Mouse (Mus musculus): ENCODE results near the gene Wdtc1. TPM values are rescaled to one million over a fixed set of nuclear protein-coding genes. Genes with fewer than 3 reads are reported as not detected.
A peak's percentile ranks its signal among the peaks of the same experiment; 100 is the strongest.

Wdtc1 gene
- polyA plus RNA-seq (2014; fragmentation: Nextera tagmentation; extraction: Ambion mirVana), result 16.7 and 18.2 TPM in 2 replicates

DNA sequence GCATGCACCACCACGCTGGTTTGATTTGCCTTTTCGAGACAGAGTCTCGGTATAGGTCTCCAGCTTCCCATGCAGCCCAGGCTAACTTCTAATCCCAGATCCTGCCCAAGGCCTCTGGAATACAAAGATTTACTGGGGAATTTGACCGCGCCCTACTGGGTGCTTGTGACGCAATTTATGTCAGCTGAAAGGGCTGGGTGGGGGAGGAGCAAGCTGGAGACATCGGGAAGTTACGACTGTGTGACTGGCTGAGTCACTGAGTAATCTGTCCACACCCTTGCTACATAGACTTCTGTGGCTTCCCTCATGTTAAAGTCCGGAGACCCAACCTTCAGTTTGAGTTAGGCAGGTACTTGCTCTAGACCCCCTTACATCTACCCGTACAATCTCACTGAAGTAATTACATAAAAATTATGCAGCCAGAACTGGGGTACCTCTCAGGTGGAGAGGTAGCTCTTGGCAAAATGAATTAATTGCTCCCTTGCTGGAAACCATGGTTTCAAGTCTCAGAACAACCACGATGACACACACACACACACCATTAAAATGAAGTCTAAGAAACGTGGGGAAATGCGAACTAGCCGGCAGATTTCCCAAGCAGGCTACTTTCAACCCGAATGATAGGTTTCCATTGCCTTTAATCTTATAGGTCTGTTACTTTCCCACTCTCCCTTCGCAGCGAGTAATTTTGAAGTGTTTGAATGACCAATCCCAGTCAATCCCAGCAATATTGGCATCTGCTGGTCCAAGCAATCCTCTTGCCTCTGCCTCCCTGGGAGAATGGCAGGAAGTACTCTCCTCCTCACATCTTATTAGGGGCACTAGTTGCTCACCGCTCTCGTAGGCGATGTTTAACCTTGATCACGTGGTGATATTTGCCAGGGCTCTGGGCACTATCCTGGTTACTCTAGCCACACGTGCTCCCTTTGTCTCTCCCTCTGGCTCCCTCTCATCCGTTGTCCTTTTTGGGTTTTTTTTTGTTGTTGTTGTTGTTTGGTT is at the start of gene Wdtc1:
Gene Wdtc1, minus strand, starts transcription at position 115 of the 999 bp plus-strand sequence.
- no peaks in the 10 kb centered on the region for H3K9me3 ChIP-seq (ENCODE audit: control insufficient read depth, low read length)
- H3K36me3 ChIP-seq (ENCODE audit: control insufficient read depth, insufficient read depth, low read length), result no peaks in the 10 kb centered on the region
- no peak within 1 kb of the TSS for H3K9ac ChIP-seq (ENCODE audit: low read length)
- H3K4me1 ChIP-seq (replicated peaks; ENCODE audit: control insufficient read depth, insufficient read depth, low read length), result no peaks in the 10 kb centered on the region
- H3K27ac ChIP-seq (ENCODE audit: low read depth), result no peak within 1 kb of the TSS
- DNase-seq (ENCODE audit: low spot score) (peak; percentile 57), ATAC-seq (replicated peaks; ENCODE audit: low FRiP score, low TSS enrichment, low read depth) (peak; percentile 70; the same call in 1 of the 2 replicates)
- no peak within 1 kb of the TSS for H3K4me2 ChIP-seq (ENCODE audit: low read length)
- H3K27me3 ChIP-seq (replicated peaks; ENCODE audit: control insufficient read depth, insufficient read depth, low read length), result no peaks in the 10 kb centered on the region
- no peak within 1 kb of the TSS for H3K4me3 ChIP-seq (ENCODE audit: low read depth, low read length)
- 86% methylated on average over 23 of the region's 23 CpGs for WGBS

DNA sequence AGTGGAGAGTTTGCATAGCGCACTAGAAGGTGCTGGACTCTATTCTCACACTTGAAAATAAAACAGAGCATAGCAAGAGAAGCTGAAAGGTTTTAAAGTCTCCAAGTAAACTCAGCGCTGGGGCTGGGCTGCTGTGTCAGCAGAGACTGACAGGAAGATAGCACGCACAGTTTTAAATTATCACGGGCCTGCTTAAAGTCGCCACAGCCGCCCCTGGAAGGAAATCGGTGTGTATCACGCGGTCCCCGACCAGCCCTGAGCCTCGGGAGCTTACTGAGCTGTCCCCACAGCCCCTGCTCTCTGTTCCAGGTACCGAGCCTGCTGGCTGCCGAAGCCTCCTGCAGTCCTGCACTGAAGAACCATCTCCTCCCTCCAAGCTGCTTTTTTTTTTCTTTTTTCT is 48.7 kb upstream of the Wdtc1 start:
- 33% methylated on average over 13 of the region's 13 CpGs for WGBS
- Histone ChIP-seq H3K9me3 (ENCODE audit: control insufficient read depth, low read length) (no peaks in the 10 kb centered on the region), H3K27ac (ENCODE audit: low read depth) (no peak overlapping the region)

DNA sequence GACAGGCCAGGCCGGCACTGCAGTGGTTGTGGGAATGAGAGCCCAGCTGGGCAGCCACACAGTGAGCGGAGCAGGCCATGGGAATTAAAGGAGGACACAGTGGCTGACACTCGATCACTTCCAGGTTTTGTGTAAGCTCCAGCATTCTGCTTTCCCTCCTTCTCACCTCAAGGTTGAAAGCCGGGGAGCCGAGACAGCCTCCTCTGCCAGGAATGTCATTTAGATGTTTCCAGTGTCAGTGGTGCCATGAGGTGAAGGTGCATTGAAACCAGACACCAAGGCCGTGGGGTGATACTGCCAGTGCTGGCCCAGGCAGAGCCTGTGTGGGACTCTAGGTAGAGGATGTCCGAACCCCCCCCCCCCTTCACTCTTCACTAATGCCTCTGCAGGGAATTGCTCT is 46.8 kb upstream of the Wdtc1 start:
- H3K36me3 ChIP-seq (ENCODE audit: control insufficient read depth, insufficient read depth, low read length), result 0 out of 2 replicates have a peak, but pooled peaks cover 4% of the 10 kb centered on the region
- 43% methylated on average over 7 of the region's 7 CpGs for WGBS
- H3K4me3 ChIP-seq (ENCODE audit: low read depth, low read length), result no peak overlapping the region
- peaks cover 30% of the 10 kb centered on the region for H3K4me1 ChIP-seq (replicated peaks; ENCODE audit: control insufficient read depth, insufficient read depth, low read length)
- DNase-seq (ENCODE audit: low spot score), result no peak
- no peaks in the 10 kb centered on the region for H3K9me3 ChIP-seq (ENCODE audit: control insufficient read depth, low read length)
- no peak for ATAC-seq (replicated peaks; ENCODE audit: low FRiP score, low TSS enrichment, low read depth)
- no peak overlapping the region for H3K4me2 ChIP-seq (ENCODE audit: low read length)
- 0 out of 2 replicates have a peak overlapping the region, but pooled peaks have one; percentile 10 for H3K27ac ChIP-seq (ENCODE audit: low read depth)
- no peaks in the 10 kb centered on the region for H3K27me3 ChIP-seq (replicated peaks; ENCODE audit: control insufficient read depth, insufficient read depth, low read length)
- H3K9ac ChIP-seq (ENCODE audit: low read length), result no peak overlapping the region

More for the DNA sequence above, 48.7 kb upstream of the Wdtc1 start:
- Histone ChIP-seq H3K36me3 (ENCODE audit: control insufficient read depth, insufficient read depth, low read length) (0 out of 2 replicates have a peak, but pooled peaks cover 4% of the 10 kb centered on the region), H3K27me3 (replicated peaks; ENCODE audit: control insufficient read depth, insufficient read depth, low read length) (no peaks in the 10 kb centered on the region), H3K4me2 (ENCODE audit: low read length) (no peak overlapping the region), H3K4me1 (replicated peaks; ENCODE audit: control insufficient read depth, insufficient read depth, low read length) (peaks cover 19% of the 10 kb centered on the region), H3K4me3 (ENCODE audit: low read depth, low read length) (no peak overlapping the region), H3K9ac (ENCODE audit: low read length) (no peak overlapping the region)
- ATAC-seq (replicated peaks; ENCODE audit: low FRiP score, low TSS enrichment, low read depth), result no peak
- no peak for DNase-seq (ENCODE audit: low spot score)

DNA sequence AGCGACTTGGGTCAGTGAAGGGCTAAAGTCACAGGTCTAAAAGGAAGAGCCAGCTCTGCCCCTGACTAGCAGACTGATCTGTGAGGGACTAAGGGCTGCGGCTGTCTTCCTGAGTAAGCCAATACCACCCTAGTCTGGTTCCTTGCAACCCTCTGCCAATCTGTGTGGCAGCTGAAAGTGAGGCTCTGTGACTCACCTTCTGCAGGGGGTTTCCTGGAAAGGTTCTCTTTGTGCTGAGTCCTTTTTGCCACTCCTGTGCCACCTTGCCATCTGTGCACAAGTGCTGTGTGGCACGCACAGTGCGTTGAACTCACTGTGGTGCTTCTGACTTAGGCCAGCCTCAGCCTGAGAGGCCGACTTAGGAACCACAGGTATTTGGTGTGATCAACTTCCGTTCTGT is 46.2 kb upstream of the Wdtc1 start:
- Histone ChIP-seq H3K36me3 (ENCODE audit: control insufficient read depth, insufficient read depth, low read length) (0 out of 2 replicates have a peak, but pooled peaks cover 4% of the 10 kb centered on the region), H3K9ac (ENCODE audit: low read length) (no peak overlapping the region), H3K27me3 (replicated peaks; ENCODE audit: control insufficient read depth, insufficient read depth, low read length) (no peaks in the 10 kb centered on the region), H3K9me3 (ENCODE audit: control insufficient read depth, low read length) (no peaks in the 10 kb centered on the region), H3K4me2 (ENCODE audit: low read length) (no peak overlapping the region), H3K4me3 (ENCODE audit: low read depth, low read length) (no peak overlapping the region), H3K4me1 (replicated peaks; ENCODE audit: control insufficient read depth, insufficient read depth, low read length) (peaks cover 36% of the 10 kb centered on the region), H3K27ac (ENCODE audit: low read depth) (0 out of 2 replicates have a peak overlapping the region, but pooled peaks have one; percentile 10)
- no peak for ATAC-seq (replicated peaks; ENCODE audit: low FRiP score, low TSS enrichment, low read depth)
- 78% methylated on average over 6 of the region's 6 CpGs for WGBS
- no peak for DNase-seq (ENCODE audit: low spot score)

DNA sequence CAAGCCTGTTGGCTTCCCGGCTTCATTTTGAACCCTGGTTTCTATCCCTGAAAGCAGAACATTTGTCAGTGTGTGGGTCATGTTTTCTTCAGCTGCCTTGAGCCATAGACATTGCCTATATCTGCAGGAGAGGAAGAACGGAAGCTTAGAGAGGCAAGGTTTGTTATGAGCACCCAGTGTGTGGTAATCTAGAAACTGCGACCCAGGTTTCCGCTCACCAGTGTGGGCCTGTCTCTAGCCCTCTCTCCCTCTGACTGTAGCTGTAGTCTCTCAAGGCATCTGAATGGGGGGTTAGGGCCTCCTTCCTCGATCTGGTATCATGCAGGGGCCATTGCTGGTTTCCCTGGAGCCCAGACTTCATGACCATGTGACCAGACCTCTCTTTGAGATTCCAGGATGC is 45.3 kb upstream of the Wdtc1 start:
- peaks cover 36% of the 10 kb centered on the region for H3K4me1 ChIP-seq (replicated peaks; ENCODE audit: control insufficient read depth, insufficient read depth, low read length)
- ATAC-seq (replicated peaks; ENCODE audit: low FRiP score, low TSS enrichment, low read depth) (no peak), DNase-seq (ENCODE audit: low spot score) (no peak)
- no peak overlapping the region for H3K4me3 ChIP-seq (ENCODE audit: low read depth, low read length)
- no peak overlapping the region for H3K4me2 ChIP-seq (ENCODE audit: low read length)
- no peaks in the 10 kb centered on the region for H3K9me3 ChIP-seq (ENCODE audit: control insufficient read depth, low read length)
- no peaks in the 10 kb centered on the region for H3K27me3 ChIP-seq (replicated peaks; ENCODE audit: control insufficient read depth, insufficient read depth, low read length)
- H3K27ac ChIP-seq (ENCODE audit: low read depth), result no peak overlapping the region
- 0 out of 2 replicates have a peak, but pooled peaks cover 4% of the 10 kb centered on the region for H3K36me3 ChIP-seq (ENCODE audit: control insufficient read depth, insufficient read depth, low read length)
- H3K9ac ChIP-seq (ENCODE audit: low read length), result no peak overlapping the region
- WGBS, result 67% methylated on average over 5 of the region's 5 CpGs

DNA sequence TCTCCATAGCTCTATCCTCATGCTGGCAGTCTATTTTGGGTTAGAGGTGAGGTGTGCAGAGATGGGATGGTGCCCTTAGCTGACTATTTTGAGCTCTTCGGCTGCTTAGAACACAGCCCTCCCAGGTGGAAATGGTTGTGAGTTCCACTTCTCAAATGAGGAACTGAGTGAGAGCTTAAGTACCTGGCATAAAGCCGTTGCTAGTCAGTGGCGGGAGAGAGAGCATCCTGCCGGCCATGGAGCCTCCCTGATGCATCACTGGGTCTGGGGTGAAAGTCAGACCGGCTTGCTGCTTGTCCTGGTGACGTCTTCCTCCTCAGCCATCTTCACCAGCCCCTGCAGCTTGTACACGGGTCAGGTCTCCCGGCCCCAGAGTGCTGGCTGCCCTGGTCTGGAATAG is 44.7 kb upstream of the Wdtc1 start:
- Histone ChIP-seq H3K27me3 (replicated peaks; ENCODE audit: control insufficient read depth, insufficient read depth, low read length) (no peaks in the 10 kb centered on the region), H3K4me3 (ENCODE audit: low read depth, low read length) (no peak overlapping the region), H3K36me3 (ENCODE audit: control insufficient read depth, insufficient read depth, low read length) (no peaks in the 10 kb centered on the region), H3K4me2 (ENCODE audit: low read length) (no peak overlapping the region), H3K9me3 (ENCODE audit: control insufficient read depth, low read length) (no peaks in the 10 kb centered on the region), H3K9ac (ENCODE audit: low read length) (no peak overlapping the region), H3K4me1 (replicated peaks; ENCODE audit: control insufficient read depth, insufficient read depth, low read length) (peaks cover 36% of the 10 kb centered on the region), H3K27ac (ENCODE audit: low read depth) (no peak overlapping the region)
- no peak for ATAC-seq (replicated peaks; ENCODE audit: low FRiP score, low TSS enrichment, low read depth)
- 76% methylated on average over 8 of the region's 8 CpGs for WGBS
- no peak for DNase-seq (ENCODE audit: low spot score)

DNA sequence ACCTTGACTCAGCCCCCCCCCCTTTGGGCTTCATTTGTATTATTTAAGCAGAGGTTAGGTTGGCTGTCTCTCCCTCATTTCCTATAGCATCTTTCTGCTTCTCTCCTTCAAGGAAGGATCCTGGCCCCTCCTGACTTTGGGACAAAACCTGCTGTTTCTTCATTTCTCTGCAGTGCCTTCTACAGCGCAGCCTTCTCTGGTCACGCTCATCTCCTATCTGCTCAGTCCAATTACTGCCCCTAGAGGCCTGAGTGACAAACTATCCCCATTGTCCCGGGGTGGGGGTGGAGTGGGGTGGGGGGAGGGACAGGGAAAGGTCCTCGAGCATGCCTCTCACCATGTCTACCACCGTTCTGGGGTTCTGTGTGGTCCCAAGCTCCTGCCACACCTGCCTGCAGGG is 44.0 kb upstream of the Wdtc1 start:
- Histone ChIP-seq H3K27me3 (replicated peaks; ENCODE audit: control insufficient read depth, insufficient read depth, low read length) (no peaks in the 10 kb centered on the region), H3K9ac (ENCODE audit: low read length) (no peak overlapping the region), H3K9me3 (ENCODE audit: control insufficient read depth, low read length) (no peaks in the 10 kb centered on the region), H3K27ac (ENCODE audit: low read depth) (no peak overlapping the region), H3K4me2 (ENCODE audit: low read length) (no peak overlapping the region), H3K4me1 (replicated peaks; ENCODE audit: control insufficient read depth, insufficient read depth, low read length) (peaks cover 36% of the 10 kb centered on the region), H3K4me3 (ENCODE audit: low read depth, low read length) (no peak overlapping the region), H3K36me3 (ENCODE audit: control insufficient read depth, insufficient read depth, low read length) (no peaks in the 10 kb centered on the region)
- DNase-seq (ENCODE audit: low spot score) (no peak), ATAC-seq (replicated peaks; ENCODE audit: low FRiP score, low TSS enrichment, low read depth) (no peak)
- 58% methylated on average over 5 of the region's 5 CpGs for WGBS

DNA sequence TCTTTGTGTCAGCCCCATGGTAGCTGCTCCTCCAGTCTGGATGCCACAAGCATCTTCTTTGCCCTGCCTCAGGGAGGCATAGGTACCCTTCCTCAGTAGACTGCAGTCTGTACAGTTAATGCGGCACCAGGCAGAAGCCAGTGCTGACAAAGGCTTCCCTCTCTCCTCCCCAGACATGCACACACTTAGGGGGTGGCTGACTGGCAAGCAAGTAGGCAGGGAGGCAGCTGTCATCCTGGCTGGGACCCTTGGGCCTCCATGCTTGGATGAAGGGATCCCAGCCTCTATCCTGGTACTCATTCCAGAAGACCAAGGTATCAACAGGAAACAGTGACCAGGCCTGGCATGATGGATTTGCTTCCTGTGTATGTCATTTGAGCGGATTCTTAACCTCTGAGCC is 42.8 kb upstream of the Wdtc1 start:
- DNase-seq (ENCODE audit: low spot score) (no peak), ATAC-seq (replicated peaks; ENCODE audit: low FRiP score, low TSS enrichment, low read depth) (no peak)
- H3K9me3 ChIP-seq (ENCODE audit: control insufficient read depth, low read length), result no peaks in the 10 kb centered on the region
- H3K27ac ChIP-seq (ENCODE audit: low read depth), result no peak overlapping the region
- WGBS, result 54% methylated on average over 2 of the region's 2 CpGs
- no peak overlapping the region for H3K4me2 ChIP-seq (ENCODE audit: low read length)
- no peaks in the 10 kb centered on the region for H3K36me3 ChIP-seq (ENCODE audit: control insufficient read depth, insufficient read depth, low read length)
- H3K4me1 ChIP-seq (replicated peaks; ENCODE audit: control insufficient read depth, insufficient read depth, low read length), result peaks cover 34% of the 10 kb centered on the region
- no peak overlapping the region for H3K4me3 ChIP-seq (ENCODE audit: low read depth, low read length)
- no peak overlapping the region for H3K9ac ChIP-seq (ENCODE audit: low read length)
- H3K27me3 ChIP-seq (replicated peaks; ENCODE audit: control insufficient read depth, insufficient read depth, low read length), result no peaks in the 10 kb centered on the region

Data from intestine, embryonic 14.5 days (tissue).